Mouse (Mus musculus) adrenal gland, postnatal 4 days (tissue): ENCODE data around the gene Zzef1. TPM values are rescaled to one million over a fixed set of nuclear protein-coding genes. Genes with fewer than 3 reads are reported as not detected.

ENCODE experiments used
- DNase-seq, 2 experiments: peaks; one replicate each; pipeline ENCODE4 v3.0.0; 2021 to 2022; ENCODE audit warnings: low spot score in 2 of 2, mixed read lengths in 2 of 2
- total RNA-seq, 2 experiments: library from RNA; stranded (reverse); gene quantifications; 2 replicates each; pipeline ENCODE4 v1.2.3; 2021

The Zzef1 gene
- total RNA-seq, 2 experiments from 2014 or later: 38.6 to 41.7 TPM

GRCm38 (mm10) chr11:72805232-72805631, 9.2 kb downstream of the Zzef1 start:
- no peak for DNase-seq

GRCm38 (mm10) chr11:72806556-72806955, 10.5 kb downstream of the Zzef1 start:
- no peak for DNase-seq

GRCm38 (mm10) chr11:72807992-72808391, 12.0 kb downstream of the Zzef1 start:
- DNase-seq: no peak

GRCm38 (mm10) chr11:72813687-72814086, 17.7 kb downstream of the Zzef1 start:
- no peak for DNase-seq

GRCm38 (mm10) chr11:72814188-72814587, 18.2 kb downstream of the Zzef1 start:
- DNase-seq: no peak

- DNase-seq: no peak
These were observed 20.8 kb downstream of the Zzef1 start for GRCm38 (mm10) chr11:72816859-72817258.

GRCm38 (mm10) chr11:72818067-72818466, 22.0 kb downstream of the Zzef1 start:
- DNase-seq: no peak

- DNase-seq: no peak
These were observed 25.0 kb downstream of the Zzef1 start for GRCm38 (mm10) chr11:72821041-72821440.

GRCm38 (mm10) chr11:72829869-72830268, 33.8 kb downstream of the Zzef1 start:
- no peak for DNase-seq

- no peak for DNase-seq
These were observed 46.7 kb downstream of the Zzef1 start for GRCm38 (mm10) chr11:72842731-72843130.

GRCm38 (mm10) chr11:72843576-72843975, 47.5 kb downstream of the Zzef1 start:
- no peak for DNase-seq

- DNase-seq: no peak
These were observed 49.5 kb downstream of the Zzef1 start for GRCm38 (mm10) chr11:72845526-72845925.

GRCm38 (mm10) chr11:72846685-72847084, 50.7 kb downstream of the Zzef1 start:
- DNase-seq: no peak

- DNase-seq: no peak
These were observed 52.0 kb downstream of the Zzef1 start for GRCm38 (mm10) chr11:72847831-72848628.

GRCm38 (mm10) chr11:72850419-72851131, 54.5 kb downstream of the Zzef1 start:
- no peak for DNase-seq

- DNase-seq: no peak
These were observed 55.2 kb downstream of the Zzef1 start for GRCm38 (mm10) chr11:72851214-72851613.

GRCm38 (mm10) chr11:72852122-72852521, 56.1 kb downstream of the Zzef1 start:
- DNase-seq: no peak

- DNase-seq: no peak
These were observed 57.1 kb downstream of the Zzef1 start for GRCm38 (mm10) chr11:72853086-72853485.

- no peak for DNase-seq
These were observed 58.2 kb downstream of the Zzef1 start for GRCm38 (mm10) chr11:72854251-72854650.

- DNase-seq: no peak
These were observed 60.7 kb downstream of the Zzef1 start for GRCm38 (mm10) chr11:72856764-72857163.

- DNase-seq: no peak
These were observed 65.2 kb downstream of the Zzef1 start for GRCm38 (mm10) chr11:72861236-72861635.

GRCm38 (mm10) chr11:72866446-72866845, 70.4 kb downstream of the Zzef1 start:
- DNase-seq: no peak

- no peak for DNase-seq
These were observed 76.0 kb downstream of the Zzef1 start for GRCm38 (mm10) chr11:72872061-72872460.
